Mouse (Mus musculus): ENCODE measurements around the gene Pclo. TPM values are rescaled to one million over a fixed set of nuclear protein-coding genes. Genes with fewer than 3 reads are reported as not detected.
"Not testable (repeated sequence)": the region's sequence is repeated elsewhere in the genome, so short reads cannot be mapped to it uniquely, and the experiment has no call there.

Gene Pclo
- polyA plus RNA-seq, 1 experiment from 2014 or later = 2.8 TPM

DNA sequence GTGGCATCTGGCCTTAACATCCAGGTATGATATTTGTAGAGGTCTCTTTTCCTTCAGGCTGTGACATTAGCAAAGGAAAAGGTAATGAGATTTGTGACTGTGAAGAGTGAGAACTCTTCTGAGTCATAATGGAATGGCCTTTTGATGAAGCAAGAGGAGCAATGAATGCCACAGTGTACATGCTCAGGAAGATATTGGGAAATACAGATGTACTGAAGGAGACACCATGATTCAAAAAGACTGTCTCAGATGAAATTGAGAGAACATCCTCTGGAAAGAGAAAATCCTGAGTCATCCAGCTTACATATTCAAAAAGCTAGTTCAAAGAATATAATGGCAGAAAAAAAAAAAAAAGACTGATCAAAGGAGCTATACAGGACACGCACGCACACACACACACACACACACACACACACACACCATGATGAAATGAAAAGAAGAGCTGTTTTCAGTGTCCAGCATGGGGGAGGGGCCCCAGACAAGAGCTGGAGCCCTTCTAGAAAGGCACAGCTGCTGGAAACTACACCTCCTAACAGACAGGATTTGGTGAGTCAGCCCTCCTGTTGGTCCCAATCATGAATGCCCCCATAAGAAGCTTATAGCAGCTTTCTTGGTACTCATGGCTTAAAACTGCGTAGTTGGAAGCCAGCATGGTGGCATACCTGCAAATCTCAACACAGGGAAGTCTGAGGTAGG lies 318.6 kb downstream of the Pclo start:
- ATAC-seq (ENCODE audit: insufficient read depth, low FRiP score, low TSS enrichment) = no peak
- no peak for DNase-seq (ENCODE audit: low spot score)
- WGBS = 76% methylated on average over 3 of the region's 3 CpGs

DNA sequence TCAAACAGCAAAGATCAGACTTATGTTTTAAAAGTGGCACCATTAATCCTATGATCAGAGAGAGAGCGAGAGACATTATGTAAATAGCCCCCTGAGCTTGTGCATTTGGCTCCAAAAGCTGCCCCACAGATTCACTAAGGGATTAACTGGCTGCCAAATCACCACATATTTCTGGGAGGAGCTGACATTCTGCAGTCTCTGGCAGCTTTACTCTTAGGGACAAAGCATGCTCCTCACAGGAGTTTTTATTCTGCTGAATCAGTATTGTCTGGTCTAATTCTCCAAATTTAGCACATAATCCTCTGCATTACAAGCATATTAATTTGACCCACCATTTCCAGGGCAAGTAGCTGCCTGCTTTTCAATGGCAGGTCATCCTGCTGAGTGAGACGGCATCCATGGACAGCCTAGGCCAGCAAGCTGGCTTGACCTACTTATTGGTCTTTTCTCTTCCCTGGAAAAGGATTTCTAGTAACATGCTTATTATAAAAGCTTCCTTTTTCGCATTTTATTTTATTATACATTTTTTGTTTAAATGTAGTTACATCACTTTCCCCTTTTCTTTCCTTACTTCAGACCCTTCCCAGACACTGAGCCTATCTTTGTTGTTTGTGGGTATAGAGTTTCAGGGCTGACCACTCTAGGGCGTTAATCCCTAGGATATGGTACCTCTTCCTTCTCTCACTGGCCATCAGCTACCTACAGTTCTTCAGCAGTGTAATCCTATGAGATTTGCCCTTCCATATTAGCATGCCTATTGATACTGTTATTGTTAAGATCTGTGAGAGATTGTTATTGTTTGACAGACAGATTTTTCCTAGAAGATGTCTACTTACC lies 319.7 kb downstream of the Pclo start:
- no peak overlapping the region for H3K27ac ChIP-seq (ENCODE audit: low read depth, low read length)
- no peak for ATAC-seq (ENCODE audit: insufficient read depth, low FRiP score, low TSS enrichment)
- no peaks in the 10 kb centered on the region for H3K27me3 ChIP-seq (ENCODE audit: control insufficient read depth, insufficient read depth, low read length)
- no peak overlapping the region for H3K4me3 ChIP-seq (ENCODE audit: low read depth, low read length)
- DNase-seq (ENCODE audit: low spot score) = no peak
- H3K4me1 ChIP-seq (ENCODE audit: control insufficient read depth, insufficient read depth, low read length) = no peaks in the 10 kb centered on the region
- 76% methylated on average over 4 of the region's 4 CpGs for WGBS
- no peak overlapping the region for H3K4me2 ChIP-seq (ENCODE audit: low read depth)
- no peaks in the 10 kb centered on the region for H3K9me3 ChIP-seq (ENCODE audit: control insufficient read depth, low read length)
- H3K36me3 ChIP-seq (ENCODE audit: control insufficient read depth, insufficient read depth, low read length) = no peaks in the 10 kb centered on the region
- no peak overlapping the region for H3K9ac ChIP-seq (ENCODE audit: low read length)

More for the DNA sequence above, 318.6 kb downstream of the Pclo start:
- no peaks in the 10 kb centered on the region for H3K4me1 ChIP-seq (ENCODE audit: control insufficient read depth, insufficient read depth, low read length)
- H3K27ac ChIP-seq (ENCODE audit: low read depth, low read length) = no peak overlapping the region
- H3K9me3 ChIP-seq (ENCODE audit: control insufficient read depth, low read length) = no peaks in the 10 kb centered on the region
- no peaks in the 10 kb centered on the region for H3K27me3 ChIP-seq (ENCODE audit: control insufficient read depth, insufficient read depth, low read length)
- no peak overlapping the region for H3K4me2 ChIP-seq (ENCODE audit: low read depth)
- H3K36me3 ChIP-seq (ENCODE audit: control insufficient read depth, insufficient read depth, low read length) = no peaks in the 10 kb centered on the region
- no peak overlapping the region for H3K9ac ChIP-seq (ENCODE audit: low read length)
- no peak overlapping the region for H3K4me3 ChIP-seq (ENCODE audit: low read depth, low read length)

DNA sequence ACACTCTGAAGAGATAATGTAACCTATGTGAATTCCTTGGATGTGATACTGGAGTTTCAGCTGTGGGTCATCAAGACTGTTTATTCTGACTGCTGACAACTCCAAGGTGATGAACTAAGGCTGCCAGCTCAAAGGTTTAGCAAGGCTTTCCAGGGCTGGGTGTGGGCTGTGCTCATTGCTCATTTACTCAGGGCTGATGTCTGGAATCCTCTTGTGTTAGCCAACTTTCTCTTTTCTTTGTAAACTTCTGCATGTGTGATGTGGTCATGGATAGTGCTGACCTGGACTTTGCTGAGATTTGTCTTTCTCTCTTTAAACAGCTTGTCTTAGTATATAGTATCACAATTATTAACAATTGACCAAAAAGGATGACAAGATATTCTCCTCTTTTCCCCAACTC lies 338.9 kb downstream of the Pclo start:
- Histone ChIP-seq H3K9ac (ENCODE audit: low read length) (no peak overlapping the region), H3K4me2 (ENCODE audit: low read depth) (no peak overlapping the region), H3K9me3 (ENCODE audit: control insufficient read depth, low read length) (no peaks in the 10 kb centered on the region), H3K27ac (ENCODE audit: low read depth, low read length) (no peak overlapping the region), H3K4me3 (ENCODE audit: low read depth, low read length) (no peak overlapping the region), H3K4me1 (ENCODE audit: control insufficient read depth, insufficient read depth, low read length) (no peaks in the 10 kb centered on the region), H3K27me3 (ENCODE audit: control insufficient read depth, insufficient read depth, low read length) (no peaks in the 10 kb centered on the region), H3K36me3 (ENCODE audit: control insufficient read depth, insufficient read depth, low read length) (no peaks in the 10 kb centered on the region)
- no peak for ATAC-seq (ENCODE audit: insufficient read depth, low FRiP score, low TSS enrichment)
- DNase-seq (ENCODE audit: low spot score) = no peak

DNA sequence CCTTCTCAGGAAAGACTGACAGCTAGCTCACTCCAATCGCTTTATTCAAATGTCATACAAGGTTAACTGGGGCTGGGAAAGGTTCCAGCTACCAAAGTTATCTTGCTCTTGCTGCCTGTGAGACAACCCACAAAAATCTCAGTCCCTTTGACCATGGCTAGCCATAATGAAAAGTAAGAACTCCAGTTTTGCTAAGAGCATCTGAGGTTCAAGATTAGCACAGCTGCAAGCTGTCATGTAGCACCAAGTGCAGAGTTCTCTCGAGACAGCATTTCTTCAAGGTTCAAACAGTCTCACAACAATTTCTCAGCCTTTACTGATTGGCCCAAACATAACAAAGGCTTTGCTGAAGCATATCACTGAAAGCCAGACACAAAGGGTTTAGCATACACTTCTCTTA lies 370.6 kb downstream of the Pclo start:
- not testable (repeated sequence) for ATAC-seq (ENCODE audit: insufficient read depth, low FRiP score, low TSS enrichment); H3K4me1 ChIP-seq (ENCODE audit: control insufficient read depth, insufficient read depth, low read length); DNase-seq (ENCODE audit: low spot score); H3K27me3 ChIP-seq (ENCODE audit: control insufficient read depth, insufficient read depth, low read length); H3K4me2 ChIP-seq (ENCODE audit: low read depth); H3K9ac ChIP-seq (ENCODE audit: low read length); H3K27ac ChIP-seq (ENCODE audit: low read depth, low read length); H3K4me3 ChIP-seq (ENCODE audit: low read depth, low read length); H3K9me3 ChIP-seq (ENCODE audit: control insufficient read depth, low read length); H3K36me3 ChIP-seq (ENCODE audit: control insufficient read depth, insufficient read depth, low read length)
- WGBS = 85% methylated on average over 2 of the region's 2 CpGs

DNA sequence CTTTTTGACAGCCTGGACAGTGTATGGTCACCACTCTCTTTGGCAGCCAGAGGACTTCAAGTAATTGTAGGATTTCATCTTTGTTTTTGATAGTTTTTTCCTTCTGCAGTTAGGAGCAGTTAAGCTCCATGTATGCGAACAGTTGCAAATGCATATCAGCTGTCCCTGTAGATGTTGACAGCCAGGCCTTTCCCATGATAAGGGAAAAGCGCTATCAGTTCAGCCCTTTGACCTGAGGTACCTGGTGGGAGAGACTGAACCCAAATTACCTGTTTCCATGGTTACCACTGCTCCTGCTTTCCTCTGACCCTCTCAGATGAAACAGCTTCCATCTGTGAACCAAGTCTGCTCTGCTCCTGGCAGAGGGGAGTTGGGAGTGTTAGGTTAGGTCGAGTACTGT lies 377.5 kb downstream of the Pclo start:
- H3K4me3 ChIP-seq (ENCODE audit: low read depth, low read length) = no peak overlapping the region
- no peaks in the 10 kb centered on the region for H3K4me1 ChIP-seq (ENCODE audit: control insufficient read depth, insufficient read depth, low read length)
- no peak overlapping the region for H3K27ac ChIP-seq (ENCODE audit: low read depth, low read length)
- H3K36me3 ChIP-seq (ENCODE audit: control insufficient read depth, insufficient read depth, low read length) = no peaks in the 10 kb centered on the region
- 85% methylated on average over 3 of the region's 3 CpGs for WGBS
- DNase-seq (ENCODE audit: low spot score) (no peak), ATAC-seq (ENCODE audit: insufficient read depth, low FRiP score, low TSS enrichment) (no peak)
- peaks cover 2% of the 10 kb centered on the region; the same call in 1 of the 2 replicates for H3K9me3 ChIP-seq (ENCODE audit: control insufficient read depth, low read length)
- no peaks in the 10 kb centered on the region for H3K27me3 ChIP-seq (ENCODE audit: control insufficient read depth, insufficient read depth, low read length)
- H3K9ac ChIP-seq (ENCODE audit: low read length) = no peak overlapping the region
- H3K4me2 ChIP-seq (ENCODE audit: low read depth) = no peak overlapping the region

DNA sequence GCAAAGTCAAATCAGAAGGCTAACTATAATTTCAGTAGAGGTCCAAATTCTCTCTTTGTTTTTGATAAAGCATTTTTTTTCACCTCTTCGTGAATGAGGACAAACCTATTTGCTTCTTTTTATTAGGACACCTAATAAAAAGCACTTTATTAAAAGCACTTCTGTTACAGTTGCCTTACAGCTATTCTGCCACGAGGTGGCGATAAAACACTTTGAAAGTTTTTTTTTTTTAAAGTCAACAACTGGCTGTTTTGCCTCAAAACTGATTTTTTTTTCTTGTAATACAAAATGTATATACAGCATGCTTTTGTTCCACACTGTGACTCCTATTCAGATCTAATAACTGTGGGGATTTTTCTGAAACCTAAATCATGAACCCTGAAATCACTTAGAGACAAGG lies 388.8 kb downstream of the Pclo start:
- not testable (repeated sequence) for H3K9me3 ChIP-seq (ENCODE audit: control insufficient read depth, low read length); H3K27me3 ChIP-seq (ENCODE audit: control insufficient read depth, insufficient read depth, low read length); H3K9ac ChIP-seq (ENCODE audit: low read length); H3K4me2 ChIP-seq (ENCODE audit: low read depth); ATAC-seq (ENCODE audit: insufficient read depth, low FRiP score, low TSS enrichment); H3K27ac ChIP-seq (ENCODE audit: low read depth, low read length); DNase-seq (ENCODE audit: low spot score); H3K4me1 ChIP-seq (ENCODE audit: control insufficient read depth, insufficient read depth, low read length); H3K36me3 ChIP-seq (ENCODE audit: control insufficient read depth, insufficient read depth, low read length); H3K4me3 ChIP-seq (ENCODE audit: low read depth, low read length)
- 15% methylated on average over 3 of the region's 3 CpGs for WGBS

Data from neural tube, embryonic 11.5 days (tissue).